Mouse (Mus musculus): ENCODE measurements around the gene A730049H05Rik. TPM values are rescaled to one million over a fixed set of nuclear protein-coding genes. Genes with fewer than 3 reads are reported as not detected.

Gene A730049H05Rik
- polyA plus RNA-seq, 1 experiment from 2014 or later, result 0.42 TPM

DNA sequence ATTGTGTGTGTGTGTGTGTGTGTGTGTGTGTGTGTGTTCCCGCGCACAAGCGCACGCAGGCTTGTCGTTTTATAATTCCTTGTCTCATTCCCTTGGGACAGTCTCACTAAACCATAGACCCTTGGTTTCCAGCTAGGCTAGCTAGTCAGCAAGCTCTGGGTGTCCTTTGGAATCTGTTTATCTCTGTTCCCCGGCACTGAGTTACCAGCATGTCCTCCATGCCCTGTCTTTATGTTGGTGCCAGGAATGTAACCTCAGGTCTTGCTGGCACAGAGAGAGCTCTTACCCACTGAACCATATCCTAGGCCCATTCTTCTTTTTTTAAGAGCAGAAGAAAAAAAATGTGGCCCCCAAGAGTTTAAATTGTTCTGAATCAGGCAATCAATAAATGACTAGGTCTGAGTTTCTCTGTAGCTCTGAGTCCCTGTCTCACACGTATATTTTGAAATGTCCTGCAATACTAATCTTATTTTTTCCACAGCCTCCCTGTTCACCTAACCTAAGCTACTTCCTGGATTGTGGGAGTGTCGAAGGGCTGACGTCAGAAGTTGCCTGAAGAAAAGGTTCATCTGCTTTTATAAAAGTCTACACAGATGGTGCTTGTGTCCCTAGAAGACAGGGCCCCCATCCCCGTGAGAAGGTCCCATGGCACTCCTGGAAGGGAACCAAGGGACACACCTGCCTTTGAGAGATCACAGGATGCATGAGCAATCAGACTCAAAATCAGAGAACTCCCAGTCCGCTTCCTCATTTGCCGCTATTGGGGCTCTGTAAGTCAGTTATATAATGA, 42.6 kb downstream of the A730049H05Rik start:
- no peak overlapping the region for H3K4me2 ChIP-seq (ENCODE audit: low read length)
- peaks cover 29% of the 10 kb centered on the region for H3K36me3 ChIP-seq (ENCODE audit: control insufficient read depth, insufficient read depth, low read length)
- H3K27ac ChIP-seq (ENCODE audit: low read depth), result no peak overlapping the region
- H3K9me3 ChIP-seq (ENCODE audit: control insufficient read depth, low read length), result no peaks in the 10 kb centered on the region
- H3K27me3 ChIP-seq (replicated peaks; ENCODE audit: control insufficient read depth, insufficient read depth, low read length), result no peaks in the 10 kb centered on the region
- no peak overlapping the region for H3K9ac ChIP-seq (ENCODE audit: low read length)
- no peaks in the 10 kb centered on the region for H3K4me1 ChIP-seq (replicated peaks; ENCODE audit: control insufficient read depth, insufficient read depth, low read length)
- no peak for DNase-seq (ENCODE audit: low spot score)
- no peak overlapping the region for H3K4me3 ChIP-seq (ENCODE audit: low read depth, low read length)
- WGBS, result 85% methylated on average over 12 of the region's 12 CpGs
- ATAC-seq (replicated peaks; ENCODE audit: low FRiP score, low TSS enrichment, low read depth), result no peak

DNA sequence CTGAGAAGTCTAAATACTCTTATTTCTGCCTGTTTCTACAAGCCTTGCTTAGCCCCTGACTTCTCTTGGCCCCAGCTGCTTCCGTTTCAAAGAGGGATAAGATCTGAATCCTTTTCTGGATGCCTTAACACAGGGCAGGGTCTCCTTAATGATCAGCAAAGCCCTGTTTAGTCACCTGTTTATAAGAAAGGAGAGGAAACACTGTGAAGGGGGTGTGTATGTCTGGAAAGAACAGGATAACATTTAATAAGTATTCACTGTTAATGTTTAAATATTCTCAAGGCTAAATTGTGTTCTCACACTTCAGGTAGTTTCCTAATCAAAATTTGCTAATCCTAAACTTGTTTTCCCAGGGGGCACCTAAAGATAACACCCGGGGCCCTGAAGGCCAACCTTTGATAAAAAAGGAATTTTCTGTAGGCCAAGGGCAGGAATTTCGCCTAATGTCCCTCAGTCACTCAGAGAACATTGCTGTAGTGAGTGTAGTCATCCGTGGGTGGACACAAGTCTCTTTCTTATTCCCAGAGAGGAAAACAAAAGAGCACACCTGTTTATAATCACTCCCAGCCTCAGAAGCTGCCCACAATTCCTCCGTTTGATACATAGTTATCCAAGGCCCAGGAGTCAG, 44.1 kb downstream of the A730049H05Rik start:
- no peak overlapping the region for H3K4me3 ChIP-seq (ENCODE audit: low read depth, low read length)
- WGBS, result 68% methylated on average over 5 of the region's 5 CpGs
- H3K4me2 ChIP-seq (ENCODE audit: low read length), result no peak overlapping the region
- H3K9ac ChIP-seq (ENCODE audit: low read length), result no peak overlapping the region
- H3K36me3 ChIP-seq (ENCODE audit: control insufficient read depth, insufficient read depth, low read length), result peaks cover 29% of the 10 kb centered on the region
- DNase-seq (ENCODE audit: low spot score) (no peak), ATAC-seq (replicated peaks; ENCODE audit: low FRiP score, low TSS enrichment, low read depth) (no peak)
- H3K27me3 ChIP-seq (replicated peaks; ENCODE audit: control insufficient read depth, insufficient read depth, low read length), result no peaks in the 10 kb centered on the region
- H3K27ac ChIP-seq (ENCODE audit: low read depth), result no peak overlapping the region
- no peaks in the 10 kb centered on the region for H3K9me3 ChIP-seq (ENCODE audit: control insufficient read depth, low read length)
- H3K4me1 ChIP-seq (replicated peaks; ENCODE audit: control insufficient read depth, insufficient read depth, low read length), result no peaks in the 10 kb centered on the region

DNA sequence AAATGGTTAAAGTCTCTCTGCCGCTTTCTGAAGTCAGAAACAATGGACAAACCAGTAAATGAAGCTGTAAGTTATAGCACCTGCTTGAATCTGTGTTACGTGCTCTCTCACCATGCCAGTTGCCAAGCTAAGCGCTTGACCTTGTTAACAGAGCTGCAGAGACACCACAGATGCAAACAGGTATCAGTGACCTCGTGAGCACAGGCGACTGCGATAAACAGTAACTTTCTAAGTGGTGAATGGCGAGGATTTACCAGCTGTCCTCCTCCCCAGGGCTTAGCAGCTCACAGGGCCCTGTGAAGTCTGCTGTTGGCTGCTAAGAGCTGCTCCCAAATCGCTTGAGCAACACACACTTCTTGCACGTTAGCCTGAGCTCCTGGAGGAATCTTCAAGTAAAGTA, 46.3 kb downstream of the A730049H05Rik start:
- no peak overlapping the region for H3K4me2 ChIP-seq (ENCODE audit: low read length)
- ATAC-seq (replicated peaks; ENCODE audit: low FRiP score, low TSS enrichment, low read depth) (no peak), DNase-seq (ENCODE audit: low spot score) (no peak)
- no peaks in the 10 kb centered on the region for H3K9me3 ChIP-seq (ENCODE audit: control insufficient read depth, low read length)
- H3K36me3 ChIP-seq (ENCODE audit: control insufficient read depth, insufficient read depth, low read length), result peaks cover 29% of the 10 kb centered on the region
- H3K9ac ChIP-seq (ENCODE audit: low read length), result no peak overlapping the region
- WGBS, result 66% methylated on average over 9 of the region's 9 CpGs
- H3K27me3 ChIP-seq (replicated peaks; ENCODE audit: control insufficient read depth, insufficient read depth, low read length), result no peaks in the 10 kb centered on the region
- no peak overlapping the region for H3K4me3 ChIP-seq (ENCODE audit: low read depth, low read length)
- no peak overlapping the region for H3K27ac ChIP-seq (ENCODE audit: low read depth)
- H3K4me1 ChIP-seq (replicated peaks; ENCODE audit: control insufficient read depth, insufficient read depth, low read length), result no peaks in the 10 kb centered on the region

DNA sequence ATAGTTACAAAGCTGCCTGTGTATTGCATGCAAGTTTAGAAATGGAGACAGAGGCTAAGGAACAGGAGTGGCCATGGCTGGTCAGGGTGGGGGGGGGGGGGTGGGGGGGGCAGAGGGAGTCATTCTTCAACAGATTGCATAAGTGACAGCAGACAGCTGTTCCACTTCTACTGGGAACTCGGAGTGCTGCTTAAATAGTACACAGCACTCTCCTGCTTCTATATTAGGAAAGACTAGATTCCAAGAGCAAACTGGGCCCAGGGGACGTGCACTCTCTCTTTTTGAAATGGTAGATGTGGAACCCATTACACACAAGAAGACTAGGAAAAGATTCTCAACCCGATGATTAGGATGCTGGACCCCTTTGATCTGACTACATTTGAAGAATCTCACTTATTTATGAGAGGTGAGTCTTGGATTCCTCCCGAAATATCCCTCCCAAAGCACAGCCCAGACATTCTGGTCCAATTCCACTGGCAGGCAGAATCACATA, 52.9 kb downstream of the A730049H05Rik start, which contains the start of gene Gm15737:
Gene Gm15737, plus strand, starts transcription at position 269 of the 493 bp plus-strand sequence.
- H3K27ac ChIP-seq (ENCODE audit: low read depth), result peak within 1 kb of the TSS; percentile 93
- H3K36me3 ChIP-seq (ENCODE audit: control insufficient read depth, insufficient read depth, low read length), result peaks cover 20% of the 10 kb centered on the region
- H3K4me2 ChIP-seq (ENCODE audit: low read length), result peak within 1 kb of the TSS; percentile 20

DNA sequence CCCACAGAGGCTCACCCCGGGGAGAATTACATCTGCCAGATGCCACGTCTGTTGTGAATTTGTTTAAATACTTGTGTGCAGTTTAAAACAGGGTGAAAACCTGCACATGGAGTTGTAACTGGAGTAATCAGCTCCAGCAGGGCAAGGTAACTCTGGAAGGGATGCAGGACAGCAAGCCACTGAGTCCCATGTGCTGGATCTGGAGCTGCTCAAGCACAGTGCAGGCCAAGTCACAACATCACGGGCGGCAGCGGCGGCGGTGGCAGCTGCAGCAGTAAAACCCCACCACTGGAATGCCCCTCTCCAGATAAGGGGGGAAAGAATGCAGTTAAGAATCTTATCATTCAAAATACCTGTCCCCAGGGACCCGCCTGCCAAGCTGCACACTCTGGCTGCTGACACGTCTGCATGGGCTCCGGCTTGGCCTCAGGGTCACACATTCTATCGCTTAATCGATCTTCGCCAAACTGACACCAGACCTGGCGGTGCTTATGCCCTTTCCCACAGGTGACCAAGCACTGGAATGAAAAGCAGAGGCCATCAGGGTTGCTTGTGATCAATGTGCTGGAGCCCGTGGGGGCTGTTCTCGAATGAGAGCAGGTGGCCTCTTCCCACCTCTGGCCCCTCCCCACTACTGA, 53.4 kb downstream of the A730049H05Rik start:
- Histone ChIP-seq H3K4me3 (ENCODE audit: low read depth, low read length) (no peak overlapping the region), H3K27ac (ENCODE audit: low read depth) (peak overlapping the region; percentile 93), H3K9ac (ENCODE audit: low read length) (0 out of 2 replicates have a peak overlapping the region, but pooled peaks have one; percentile 20), H3K9me3 (ENCODE audit: control insufficient read depth, low read length) (no peaks in the 10 kb centered on the region), H3K4me2 (ENCODE audit: low read length) (peak overlapping the region; percentile 20), H3K36me3 (ENCODE audit: control insufficient read depth, insufficient read depth, low read length) (peaks cover 20% of the 10 kb centered on the region), H3K4me1 (replicated peaks; ENCODE audit: control insufficient read depth, insufficient read depth, low read length) (peaks cover 18% of the 10 kb centered on the region; the same call in 1 of the 2 replicates), H3K27me3 (replicated peaks; ENCODE audit: control insufficient read depth, insufficient read depth, low read length) (no peaks in the 10 kb centered on the region)
- DNase-seq (ENCODE audit: low spot score) (no peak), ATAC-seq (replicated peaks; ENCODE audit: low FRiP score, low TSS enrichment, low read depth) (peak; percentile 58)
- WGBS, result 23% methylated on average over 16 of the region's 16 CpGs

More for the DNA sequence above, 52.9 kb downstream of the A730049H05Rik start, which contains the start of gene Gm15737:
- Histone ChIP-seq H3K27me3 (replicated peaks; ENCODE audit: control insufficient read depth, insufficient read depth, low read length) (no peaks in the 10 kb centered on the region), H3K9me3 (ENCODE audit: control insufficient read depth, low read length) (no peaks in the 10 kb centered on the region), H3K4me1 (replicated peaks; ENCODE audit: control insufficient read depth, insufficient read depth, low read length) (peaks cover 18% of the 10 kb centered on the region; the same call in 1 of the 2 replicates), H3K9ac (ENCODE audit: low read length) (0 out of 2 replicates have a peak within 1 kb of the TSS, but pooled peaks have one; percentile 20), H3K4me3 (ENCODE audit: low read depth, low read length) (no peak within 1 kb of the TSS)
- no peak for DNase-seq (ENCODE audit: low spot score)
- WGBS, result 21% methylated on average over 4 of the region's 4 CpGs
- ATAC-seq (replicated peaks; ENCODE audit: low FRiP score, low TSS enrichment, low read depth), result peak; percentile 81

DNA sequence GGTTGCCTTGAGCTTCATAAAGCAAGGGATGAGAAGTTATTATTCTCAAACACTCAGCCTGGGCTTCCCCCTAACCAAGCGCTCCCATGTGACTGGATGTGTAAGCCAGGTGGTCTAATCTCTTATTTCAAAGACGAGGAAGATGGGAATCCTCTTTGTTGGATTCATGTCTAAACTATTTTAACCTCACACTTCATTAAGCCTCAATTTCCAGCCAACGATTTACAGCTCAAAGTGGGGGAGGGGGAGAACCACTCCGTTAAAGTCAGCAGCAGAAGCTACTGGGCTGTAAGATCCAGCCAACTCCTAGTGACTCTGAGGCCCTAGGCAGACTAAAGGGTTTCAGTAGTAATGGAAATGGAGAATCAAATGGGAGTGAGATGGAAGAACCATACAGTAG, 55.5 kb downstream of the A730049H05Rik start:
- ATAC-seq (replicated peaks; ENCODE audit: low FRiP score, low TSS enrichment, low read depth) (no peak), DNase-seq (ENCODE audit: low spot score) (no peak)
- peaks cover 32% of the 10 kb centered on the region for H3K36me3 ChIP-seq (ENCODE audit: control insufficient read depth, insufficient read depth, low read length)

DNA sequence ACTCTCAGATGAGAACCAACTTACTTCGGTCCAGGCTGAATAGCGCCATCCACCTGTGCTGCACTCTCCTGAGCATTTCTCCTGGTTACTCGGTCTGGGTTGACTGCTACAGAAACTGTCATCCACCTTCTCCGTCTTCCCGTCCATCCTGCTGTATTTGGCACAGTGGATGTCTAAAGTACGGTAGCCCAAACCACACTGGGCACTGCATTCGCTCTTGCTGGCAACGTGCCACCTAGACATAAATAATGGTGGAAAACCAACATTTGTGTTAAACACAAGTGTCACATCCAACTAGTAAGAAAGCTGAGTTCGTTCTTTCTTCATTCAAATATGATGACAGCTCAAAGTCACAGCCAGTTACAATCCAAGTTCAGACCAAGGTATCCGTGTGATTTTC, 56.5 kb downstream of the A730049H05Rik start:
- H3K4me3 ChIP-seq (ENCODE audit: low read depth, low read length), result no peak overlapping the region
- H3K9ac ChIP-seq (ENCODE audit: low read length), result no peak overlapping the region
- no peaks in the 10 kb centered on the region for H3K9me3 ChIP-seq (ENCODE audit: control insufficient read depth, low read length)
- 85% methylated on average over 10 of the region's 10 CpGs for WGBS
- DNase-seq (ENCODE audit: low spot score) (no peak), ATAC-seq (replicated peaks; ENCODE audit: low FRiP score, low TSS enrichment, low read depth) (no peak)
- H3K4me1 ChIP-seq (replicated peaks; ENCODE audit: control insufficient read depth, insufficient read depth, low read length), result peaks cover 18% of the 10 kb centered on the region; the same call in 1 of the 2 replicates
- peaks cover 40% of the 10 kb centered on the region for H3K36me3 ChIP-seq (ENCODE audit: control insufficient read depth, insufficient read depth, low read length)
- no peak overlapping the region for H3K4me2 ChIP-seq (ENCODE audit: low read length)
- H3K27me3 ChIP-seq (replicated peaks; ENCODE audit: control insufficient read depth, insufficient read depth, low read length), result no peaks in the 10 kb centered on the region
- no peak overlapping the region for H3K27ac ChIP-seq (ENCODE audit: low read depth)

More for the DNA sequence above, 55.5 kb downstream of the A730049H05Rik start:
- H3K27me3 ChIP-seq (replicated peaks; ENCODE audit: control insufficient read depth, insufficient read depth, low read length), result no peaks in the 10 kb centered on the region
- no peak overlapping the region for H3K4me3 ChIP-seq (ENCODE audit: low read depth, low read length)
- 70% methylated on average over 4 of the region's 4 CpGs for WGBS
- H3K27ac ChIP-seq (ENCODE audit: low read depth), result no peak overlapping the region
- no peaks in the 10 kb centered on the region for H3K9me3 ChIP-seq (ENCODE audit: control insufficient read depth, low read length)
- no peak overlapping the region for H3K9ac ChIP-seq (ENCODE audit: low read length)
- no peak overlapping the region for H3K4me2 ChIP-seq (ENCODE audit: low read length)
- peaks cover 18% of the 10 kb centered on the region; the same call in 1 of the 2 replicates for H3K4me1 ChIP-seq (replicated peaks; ENCODE audit: control insufficient read depth, insufficient read depth, low read length)

DNA sequence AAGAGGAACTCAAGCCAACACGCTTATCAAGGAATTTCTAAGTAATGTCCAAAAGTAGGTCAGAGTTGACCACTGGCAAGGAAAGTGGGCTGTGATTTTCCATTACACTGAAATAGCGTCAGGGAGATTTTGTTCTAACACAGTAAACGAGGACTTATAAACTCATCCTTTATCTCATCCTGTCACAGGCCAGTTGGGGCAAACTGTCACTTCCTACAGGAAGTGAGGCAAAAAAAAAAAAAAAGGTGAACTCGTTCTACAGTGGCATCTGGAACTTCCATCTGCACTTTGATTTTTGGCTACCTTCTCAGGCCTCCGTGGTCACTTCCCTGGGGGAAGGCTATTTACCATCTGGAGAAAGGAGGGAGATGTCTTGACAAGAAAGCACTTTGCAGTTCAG, 58.6 kb downstream of the A730049H05Rik start:
- Histone ChIP-seq H3K27me3 (replicated peaks; ENCODE audit: control insufficient read depth, insufficient read depth, low read length) (no peaks in the 10 kb centered on the region), H3K9ac (ENCODE audit: low read length) (no peak overlapping the region), H3K9me3 (ENCODE audit: control insufficient read depth, low read length) (no peaks in the 10 kb centered on the region), H3K4me1 (replicated peaks; ENCODE audit: control insufficient read depth, insufficient read depth, low read length) (peaks cover 7% of the 10 kb centered on the region; the same call in 1 of the 2 replicates), H3K27ac (ENCODE audit: low read depth) (no peak overlapping the region), H3K36me3 (ENCODE audit: control insufficient read depth, insufficient read depth, low read length) (peaks cover 53% of the 10 kb centered on the region), H3K4me3 (ENCODE audit: low read depth, low read length) (no peak overlapping the region), H3K4me2 (ENCODE audit: low read length) (no peak overlapping the region)
- WGBS, result 72% methylated on average over 5 of the region's 5 CpGs
- ATAC-seq (replicated peaks; ENCODE audit: low FRiP score, low TSS enrichment, low read depth) (no peak), DNase-seq (ENCODE audit: low spot score) (no peak)

All from intestine, embryonic 14.5 days (tissue).